Mouse (Mus musculus) layer of hippocampus, adult 18-20 months (tissue): ENCODE data around the gene Adcy7. TPM values are rescaled to one million over a fixed set of nuclear protein-coding genes. Genes with fewer than 3 reads are reported as not detected.

ENCODE experiments used
- total RNA-seq, 2 experiments: library from RNA; stranded (reverse); gene quantifications; 2 replicates each; pipeline ENCODE4 v1.2.3; 2021

Gene Adcy7
- total RNA-seq, 2 experiments from 2014 or later = 2.2 to 3.3 TPM

Other genes starting within 250 kb of the Adcy7 start
- 10 to 100 TPM; 32.2 to 34.0 TPM for gene Cnep1r1, start 153.6 kb upstream of the Adcy7 start, total RNA-seq
- 10 to 100 TPM; 24.7 to 24.9 TPM for gene Heatr3, start 134.5 kb upstream of the Adcy7 start, total RNA-seq
- 10 to 100 TPM; 39.1 to 39.6 TPM for gene Tent4b, start 73.2 kb upstream of the Adcy7 start, total RNA-seq
- 10 to 100 TPM; 48.4 to 49.9 TPM for gene Brd7, start 89.8 kb downstream of the Adcy7 start, total RNA-seq
- gene Nkd1, start 249.0 kb downstream of the Adcy7 start, total RNA-seq = 1 to 10 TPM; 8.2 to 9.0 TPM